Mouse (Mus musculus) induced T-regulatory cell, adult 2 months (primary cell): ENCODE results near the gene Crabp1.

Source experiments
- DNase-seq: peaks from one replicate; pipeline ENCODE4 v3.0.0-alpha.2; 2012; ENCODE audit warnings: low read depth

Crabp1 gene

DNA sequence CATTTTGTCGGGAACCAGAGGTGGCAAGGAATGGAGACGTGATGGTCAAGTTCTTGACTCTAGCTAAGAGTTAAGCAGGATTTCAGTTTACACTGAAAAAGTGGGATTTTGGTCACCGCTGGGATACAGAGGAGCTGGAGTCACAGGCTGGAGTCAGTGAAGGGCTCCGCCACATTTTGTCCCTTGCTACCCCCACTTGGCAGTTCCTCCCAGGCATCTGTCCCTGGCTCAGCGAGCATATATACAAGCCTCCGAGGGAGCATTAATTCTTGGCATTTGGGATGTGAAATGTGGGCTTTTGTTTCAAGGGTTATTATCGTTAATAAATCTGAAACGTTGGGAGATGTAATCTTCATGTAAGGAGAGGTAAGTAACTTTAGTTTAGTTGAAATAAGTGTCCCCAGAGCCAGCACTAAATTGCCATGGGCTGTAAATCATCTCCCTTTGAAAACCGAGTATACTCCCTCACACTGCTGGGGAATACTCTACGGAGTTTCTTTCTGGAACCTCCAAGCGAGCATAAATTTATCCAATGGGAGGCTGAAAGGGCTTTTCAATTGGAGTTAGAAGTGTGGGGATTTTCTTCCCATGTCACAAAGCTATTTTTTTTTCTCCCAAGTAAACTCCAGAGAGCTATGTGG, 5.7 kb downstream of the Crabp1 start:
- no peak for DNase-seq

GRCm38 (mm10) chr9:54776451-54776982, 12.0 kb downstream of the Crabp1 start:
- no peak for DNase-seq

DNA sequence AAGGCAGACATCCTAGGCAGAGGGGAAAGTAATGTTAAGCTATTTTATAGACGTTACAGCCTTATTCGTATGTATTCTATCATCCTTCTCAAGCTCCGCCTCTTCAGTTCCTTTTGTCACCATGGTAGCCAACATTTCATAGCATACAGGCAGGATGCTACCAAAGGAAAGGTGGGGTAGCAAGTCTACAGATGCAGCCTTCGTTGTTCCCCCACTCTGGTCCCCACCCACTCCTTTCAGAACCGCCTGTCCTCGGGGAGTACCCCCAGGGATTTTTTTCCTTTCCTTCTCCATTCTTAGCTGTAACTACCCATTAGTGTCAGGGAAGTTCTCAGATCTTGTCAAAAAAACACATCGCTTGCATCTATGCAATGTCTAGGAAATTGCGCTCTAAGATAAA, 14.7 kb downstream of the Crabp1 start:
- no peak for DNase-seq

- DNase-seq: no peak
These were observed 18.0 kb downstream of the Crabp1 start for GRCm38 (mm10) chr9:54782504-54782903.

GRCm38 (mm10) chr9:54784003-54784402, 19.5 kb downstream of the Crabp1 start:
- no peak for DNase-seq

GRCm38 (mm10) chr9:54785215-54785614, 20.7 kb downstream of the Crabp1 start:
- DNase-seq: no peak

DNA sequence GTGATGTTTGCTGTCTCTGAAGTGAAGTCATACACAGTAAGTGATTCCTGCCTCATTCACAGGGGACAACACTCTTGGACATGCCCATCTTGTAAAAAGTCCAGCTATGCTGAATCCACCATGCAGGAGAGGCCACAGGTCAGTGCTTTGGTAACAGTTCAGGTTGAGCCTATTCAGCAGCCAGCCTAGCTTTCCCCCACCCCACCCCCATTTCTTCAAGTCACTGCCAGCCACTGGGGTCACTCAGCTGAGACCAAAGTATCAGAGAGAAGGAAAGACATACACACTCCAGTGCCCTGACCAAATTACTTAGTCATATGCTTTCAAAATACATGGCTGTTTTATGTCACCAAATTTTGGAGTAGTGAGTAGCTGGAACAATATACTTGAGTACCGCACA, 21.5 kb downstream of the Crabp1 start:
- no peak for DNase-seq

DNA sequence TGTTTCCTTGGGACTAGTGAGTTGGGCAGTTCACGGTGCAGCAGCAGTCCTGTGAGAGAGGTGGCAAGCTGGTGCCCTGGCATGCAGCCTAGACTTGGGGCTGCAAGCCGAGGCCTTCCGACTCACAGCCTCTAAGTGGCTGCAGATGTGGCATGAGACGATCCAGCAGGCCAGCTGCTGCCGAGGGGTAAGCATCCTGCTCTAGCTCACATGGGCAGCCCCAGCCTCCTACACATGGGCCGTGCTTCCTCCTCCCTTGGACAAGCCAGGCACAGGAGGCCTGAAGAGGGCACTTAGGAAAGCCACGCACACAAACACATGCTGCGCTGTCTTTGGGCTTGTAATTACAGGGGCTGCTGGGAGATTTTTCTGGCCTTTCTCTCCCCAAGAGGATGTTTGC, 23.2 kb downstream of the Crabp1 start:
- DNase-seq: no peak

DNA sequence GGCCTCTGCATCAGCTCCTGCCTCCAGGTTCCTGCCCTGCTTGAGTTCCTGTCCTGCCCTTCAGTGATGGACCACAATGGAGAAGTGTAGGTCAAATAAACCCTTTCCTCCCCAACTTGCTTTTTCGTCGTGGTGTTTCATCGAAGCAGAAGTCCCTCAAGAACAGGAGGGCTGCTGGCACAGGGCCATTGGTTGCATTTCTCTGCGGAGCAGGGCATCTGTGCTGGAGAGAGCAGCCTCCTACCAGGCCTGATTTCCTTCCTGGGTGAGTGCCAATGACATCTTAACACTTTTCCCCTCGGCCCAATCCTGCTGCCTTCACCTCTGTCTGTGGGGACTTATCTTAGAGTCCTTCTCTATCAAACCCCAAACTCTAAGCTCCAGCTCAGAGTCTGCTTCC, 25.7 kb downstream of the Crabp1 start:
- DNase-seq: no peak

- no peak for DNase-seq
These were observed 37.0 kb downstream of the Crabp1 start for GRCm38 (mm10) chr9:54801460-54801961.

DNA sequence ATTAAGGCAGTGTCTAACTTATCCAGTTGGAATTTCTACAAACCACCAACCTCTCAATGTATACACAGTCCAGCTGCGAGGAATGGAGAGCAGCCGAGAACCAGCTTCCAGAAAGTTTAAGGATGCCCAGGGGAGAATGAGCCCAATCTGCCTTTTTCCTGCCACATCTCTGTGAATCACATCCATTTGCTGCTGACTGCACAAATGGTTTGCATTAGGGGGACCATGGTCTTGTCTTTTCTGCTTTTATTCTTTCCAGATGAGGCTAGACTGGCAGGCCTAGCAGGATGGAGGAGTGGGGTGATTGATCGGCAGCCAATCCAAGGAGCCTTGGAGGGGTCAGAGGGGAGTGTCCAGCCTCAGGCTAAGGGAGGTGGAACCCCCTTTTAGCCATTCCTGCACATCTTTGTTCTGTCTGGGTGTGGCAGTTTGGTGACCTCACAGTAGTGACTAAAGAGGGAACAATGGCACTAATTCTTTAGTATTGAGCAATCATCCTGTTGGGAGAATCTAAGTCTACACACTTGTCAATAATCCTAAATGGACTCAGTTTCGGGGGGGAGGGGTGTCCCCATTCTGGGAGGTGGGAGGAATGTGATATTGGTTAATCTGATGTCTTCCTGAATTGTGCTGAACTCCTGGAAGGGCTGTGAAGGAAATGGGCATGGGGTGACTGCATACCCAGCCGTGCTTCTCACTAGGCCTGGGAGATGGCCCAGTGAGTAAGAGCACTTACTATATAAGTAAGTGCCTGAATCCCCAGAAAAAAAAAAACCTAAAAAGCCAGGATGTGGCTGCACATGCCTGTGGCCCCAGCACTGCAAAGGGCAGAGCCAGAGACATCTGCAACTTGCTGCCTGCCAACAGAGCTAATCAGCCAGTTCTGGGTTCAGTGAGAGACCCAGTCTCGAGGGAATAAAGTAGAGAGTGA, 38.5 kb downstream of the Crabp1 start:
- DNase-seq: no peak

DNA sequence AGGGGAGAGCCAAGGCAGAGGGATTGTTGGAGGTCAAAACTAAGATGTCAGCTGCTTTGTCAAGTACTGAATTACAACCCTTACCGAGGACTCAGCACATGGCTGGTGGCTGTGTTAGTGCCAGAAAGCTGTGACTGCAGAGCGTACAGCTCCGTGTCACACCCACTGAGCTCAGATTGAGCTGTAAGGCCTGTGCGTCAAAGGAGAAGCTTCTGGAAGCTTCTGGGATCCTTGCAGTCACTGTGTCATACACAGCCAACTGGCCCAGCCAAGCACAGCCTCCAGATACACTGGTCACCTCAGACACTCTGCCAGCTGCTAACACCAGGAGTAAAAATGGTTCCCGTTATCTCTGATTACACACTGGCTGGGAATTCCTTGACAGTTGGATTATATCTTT, 39.8 kb downstream of the Crabp1 start:
- no peak for DNase-seq

GRCm38 (mm10) chr9:54807761-54808160, 43.2 kb downstream of the Crabp1 start:
- no peak for DNase-seq

DNA sequence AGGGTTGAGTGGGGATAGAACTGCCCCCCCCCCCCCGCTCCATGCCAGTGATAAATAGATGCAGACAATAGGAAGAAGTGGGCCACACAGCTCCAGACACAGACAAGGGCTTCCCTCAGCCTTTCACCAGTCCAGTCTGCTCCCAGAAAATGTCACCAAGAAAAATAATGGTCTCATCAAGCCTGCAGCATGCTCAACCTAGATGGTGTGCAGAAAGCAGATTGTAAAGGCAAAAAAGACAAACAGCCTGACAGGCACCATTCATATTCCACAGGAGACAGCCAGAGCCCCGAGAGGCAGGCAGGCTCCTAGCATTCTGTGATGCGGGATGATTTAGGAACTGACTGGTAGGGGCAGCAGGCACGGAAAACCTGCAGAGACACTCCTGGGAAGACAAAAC, 45.4 kb downstream of the Crabp1 start:
- DNase-seq: no peak

DNA sequence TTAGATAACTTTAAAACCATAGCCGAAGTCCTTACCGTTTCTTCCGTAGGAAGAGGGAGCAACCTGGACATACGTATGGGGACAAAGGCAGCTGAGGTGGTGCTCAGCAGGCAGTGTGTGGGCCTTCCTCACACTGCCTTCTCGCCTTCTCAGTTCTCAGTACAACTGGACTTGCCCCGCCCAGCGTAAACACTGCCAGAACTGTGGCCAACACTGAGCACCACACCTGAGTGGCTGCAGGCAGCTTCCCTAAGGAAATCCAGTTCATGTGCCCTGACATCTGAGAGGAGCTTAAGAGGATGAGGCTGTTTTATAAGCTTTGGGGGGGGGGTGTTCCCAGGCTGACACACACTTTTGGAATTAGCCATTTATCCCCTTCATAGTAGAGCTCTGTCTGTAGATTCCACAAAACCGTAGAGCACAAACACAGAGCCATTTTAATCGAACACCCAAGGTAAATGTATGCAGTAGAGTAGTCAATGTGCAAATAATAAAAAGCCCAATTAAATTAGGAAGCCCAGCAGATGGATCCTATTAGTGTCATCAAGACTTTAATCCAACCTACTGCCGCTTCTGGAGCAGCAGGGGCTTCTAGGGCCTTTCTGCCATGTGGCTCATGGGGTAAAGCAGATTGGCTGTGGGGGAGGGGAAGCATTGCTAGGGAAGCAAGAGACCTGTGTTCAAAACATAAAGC, 52.1 kb downstream of the Crabp1 start:
- DNase-seq: no peak

- DNase-seq: peak; percentile 54
These were observed 57.0 kb downstream of the Crabp1 start for GRCm38 (mm10) chr9:54821442-54822100.
